Mouse (Mus musculus): Measurements from ENCODE around the gene Pcbd1.

The Pcbd1 gene

GRCm38 (mm10) chr10:61089170-61090142, at the start of gene Pcbd1:
TSS of gene Pcbd1 (plus strand) at chr10:61089331.
- no peak for DNase-seq (ENCODE audit: low spot score)

- no peak for DNase-seq (ENCODE audit: low spot score)
These were observed 49.5 kb upstream of the Pcbd1 start for GRCm38 (mm10) chr10:61039657-61040056.

DNA sequence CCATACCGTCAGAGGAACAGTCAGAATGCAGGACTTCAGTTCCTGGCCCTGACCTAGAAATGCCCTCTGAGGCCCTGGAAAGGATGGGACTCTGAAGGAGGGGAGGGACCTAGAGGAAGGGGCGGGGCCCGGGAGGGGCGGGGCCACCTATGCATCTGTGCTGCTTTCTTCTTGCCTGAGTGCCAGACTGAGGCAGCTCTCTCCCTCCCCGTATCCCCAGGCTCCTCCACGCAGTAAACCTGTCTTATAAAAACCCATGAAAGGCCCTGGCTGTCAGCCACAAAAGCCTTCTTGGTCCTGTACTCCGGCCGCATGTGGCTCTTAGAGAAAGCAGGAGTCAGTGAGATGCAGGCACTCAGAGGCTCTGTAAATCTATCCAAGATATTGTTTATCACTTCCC, 44.0 kb upstream of the Pcbd1 start:
- no peak for DNase-seq (ENCODE audit: low spot score)

DNA sequence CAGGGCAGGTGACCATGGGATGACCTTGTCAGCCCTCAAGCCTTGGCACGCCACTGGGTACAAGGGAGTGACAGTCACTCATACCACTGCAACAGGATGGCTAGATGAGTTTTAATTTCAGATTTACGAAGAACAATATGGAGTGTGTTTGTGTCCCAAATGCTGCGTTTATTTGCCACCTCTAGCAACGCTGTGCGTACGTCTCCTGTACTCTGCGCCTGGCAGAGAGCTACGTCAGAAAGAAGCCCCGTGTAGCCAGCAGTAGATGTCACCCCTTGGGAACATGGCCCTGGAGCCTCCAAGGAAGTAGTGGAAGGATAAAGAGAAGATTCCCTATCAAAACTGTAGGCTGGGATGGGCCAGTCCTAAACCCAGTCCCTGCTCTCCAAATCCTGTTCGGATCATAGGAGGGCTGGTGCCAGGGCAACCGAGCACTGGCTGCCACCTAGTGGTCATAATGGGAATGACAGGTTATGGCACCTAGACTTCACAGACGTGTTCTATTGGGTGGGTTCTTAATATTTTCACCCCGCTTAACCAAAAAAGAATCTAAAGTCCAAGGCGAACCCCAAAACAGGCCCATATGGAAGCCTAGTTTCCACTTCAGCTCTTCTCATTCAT, 37.0 kb upstream of the Pcbd1 start:
- DNase-seq (ENCODE audit: low spot score): peak; percentile 32

GRCm38 (mm10) chr10:61056661-61057060, 32.5 kb upstream of the Pcbd1 start:
- DNase-seq (ENCODE audit: low spot score): no peak

DNA sequence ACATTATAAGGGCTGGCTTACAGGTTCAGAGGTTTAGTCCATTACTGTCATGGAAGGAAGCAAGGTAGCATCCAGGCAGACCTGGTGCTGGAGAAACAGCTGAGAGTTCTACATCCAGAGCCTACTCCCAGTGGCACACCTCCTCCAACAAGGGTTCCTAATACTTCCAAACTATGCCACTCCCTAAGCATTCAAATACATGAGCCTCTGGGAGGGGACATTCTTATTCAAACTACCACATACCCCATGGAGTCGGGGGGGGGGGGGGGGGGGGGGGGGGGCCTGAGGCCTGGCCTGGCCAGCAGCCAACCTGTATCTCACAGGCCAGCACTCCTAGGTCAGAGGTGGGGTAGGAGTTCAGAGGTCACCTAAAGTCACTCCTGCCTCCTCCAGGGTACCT, 30.0 kb upstream of the Pcbd1 start:
- DNase-seq (ENCODE audit: low spot score): no peak

GRCm38 (mm10) chr10:61059543-61060110, 29.5 kb upstream of the Pcbd1 start:
- DNase-seq (ENCODE audit: low spot score): no peak

- no peak for DNase-seq (ENCODE audit: low spot score)
These were observed 25.8 kb upstream of the Pcbd1 start for GRCm38 (mm10) chr10:61063271-61063864.

DNA sequence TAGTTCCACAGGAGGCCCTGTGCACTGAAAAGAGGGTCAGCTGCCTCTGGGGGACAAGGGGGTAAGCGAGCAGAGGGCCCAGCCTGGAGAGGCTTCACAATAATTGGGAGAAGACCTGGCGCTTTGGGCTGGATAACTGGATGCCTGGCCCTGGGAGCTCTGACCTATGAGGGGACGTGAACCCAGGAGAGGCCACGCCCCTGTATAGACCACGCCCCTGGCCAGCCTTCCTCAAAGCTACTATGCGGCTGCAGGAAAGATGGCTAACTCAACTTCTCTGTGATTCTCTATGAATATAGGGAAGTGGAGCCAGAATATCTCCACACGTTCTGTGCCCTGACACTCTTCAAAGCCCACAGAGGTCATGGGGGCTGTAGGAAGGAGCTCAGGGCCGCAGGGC, 24.5 kb upstream of the Pcbd1 start:
- no peak for DNase-seq (ENCODE audit: low spot score)

- DNase-seq (ENCODE audit: low spot score): no peak
These were observed 23.7 kb upstream of the Pcbd1 start for GRCm38 (mm10) chr10:61065287-61066005.

GRCm38 (mm10) chr10:61068436-61069192, 20.5 kb upstream of the Pcbd1 start:
- DNase-seq (ENCODE audit: low spot score): peak; percentile 55

- no peak for DNase-seq (ENCODE audit: low spot score)
These were observed 19.9 kb upstream of the Pcbd1 start for GRCm38 (mm10) chr10:61069248-61069647.

GRCm38 (mm10) chr10:61072324-61072723, 16.8 kb upstream of the Pcbd1 start:
- DNase-seq (ENCODE audit: low spot score): peak; percentile 36

- DNase-seq (ENCODE audit: low spot score): no peak
These were observed 14.5 kb upstream of the Pcbd1 start for GRCm38 (mm10) chr10:61074643-61075042.

DNA sequence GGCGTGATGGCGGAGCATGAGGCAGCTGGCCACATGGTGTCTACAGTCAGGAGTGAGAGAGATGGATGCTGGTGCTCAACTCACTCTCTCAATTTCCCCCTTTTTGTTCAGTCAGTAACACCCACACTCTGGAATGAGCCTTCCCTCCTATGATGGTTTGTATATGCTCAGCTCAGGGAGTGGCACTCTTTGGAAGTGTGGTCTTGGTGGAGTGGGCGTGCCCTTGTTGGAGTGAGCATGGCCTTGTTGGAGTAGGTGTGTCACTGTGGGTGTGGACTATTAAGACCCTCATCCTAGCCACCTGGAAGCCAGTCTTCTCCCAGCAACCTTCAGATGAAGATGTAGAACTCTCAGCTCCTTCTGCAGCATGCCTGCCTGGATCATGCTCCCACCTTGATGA, 13.5 kb upstream of the Pcbd1 start:
- DNase-seq (ENCODE audit: low spot score): no peak

- DNase-seq (ENCODE audit: low spot score): peak; percentile 59
These were observed 8.8 kb upstream of the Pcbd1 start for GRCm38 (mm10) chr10:61080227-61080930.

DNA sequence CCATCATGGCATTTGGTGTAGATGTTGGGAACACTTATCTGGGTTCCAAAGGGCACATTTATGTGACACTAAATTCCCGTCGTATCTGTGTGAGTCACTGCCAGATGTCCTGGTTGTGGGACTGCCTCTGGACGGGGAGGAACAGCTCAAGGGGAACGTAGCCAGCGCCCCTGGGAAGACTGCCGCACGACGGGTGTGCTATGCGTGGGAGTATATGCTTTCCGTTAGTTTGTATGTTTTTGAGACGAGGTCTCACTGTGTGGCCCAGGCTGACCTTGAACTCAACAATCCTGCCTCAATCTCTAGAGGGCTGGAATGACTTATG, 8.2 kb upstream of the Pcbd1 start:
- DNase-seq (ENCODE audit: low spot score): no peak

DNA sequence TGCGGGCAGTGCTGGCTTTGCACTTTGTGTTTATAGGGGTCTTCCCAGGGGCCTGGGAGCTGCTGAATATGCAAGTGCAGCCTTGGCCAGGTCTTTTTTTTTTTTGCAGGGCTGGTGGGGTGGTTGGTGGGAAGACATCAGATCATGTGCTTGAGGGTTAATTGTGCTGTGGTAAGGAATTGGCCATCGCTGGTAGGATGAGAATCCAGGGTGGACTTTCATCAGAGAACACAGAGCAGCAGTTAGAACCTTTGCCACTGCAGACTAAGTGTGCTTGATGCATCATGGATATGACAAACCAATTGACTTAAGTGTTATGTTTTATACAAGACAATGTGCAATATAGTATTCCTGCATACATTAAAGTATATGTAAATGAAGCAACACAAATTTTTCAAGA, 3.8 kb upstream of the Pcbd1 start:
- DNase-seq (ENCODE audit: low spot score): no peak

- no peak for DNase-seq (ENCODE audit: low spot score)
These were observed 2.6 kb upstream of the Pcbd1 start for GRCm38 (mm10) chr10:61086502-61086901.

DNA sequence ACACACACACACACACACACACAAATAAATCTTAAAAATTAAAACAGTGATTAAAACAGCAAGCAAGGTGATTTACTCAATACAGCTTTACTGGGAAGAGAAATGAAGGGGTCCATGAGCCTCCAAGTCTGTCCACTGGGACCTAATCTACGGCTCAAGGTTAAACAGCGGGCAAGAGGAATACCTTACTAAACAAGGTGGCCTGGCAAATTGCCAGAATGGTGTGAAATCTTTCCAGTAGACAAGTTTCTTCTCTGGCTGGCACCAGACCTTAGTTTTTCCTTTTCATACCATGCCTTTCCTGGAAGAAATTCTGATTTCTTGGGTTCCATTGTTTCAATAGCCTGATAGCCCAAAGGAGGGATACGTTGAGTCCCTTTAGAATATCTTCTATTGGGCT, 663 bp upstream of the Pcbd1 start:
- no peak for DNase-seq (ENCODE audit: low spot score)

GRCm38 (mm10) chr10:61091866-61092265, 2.7 kb downstream of the Pcbd1 start:
- DNase-seq (ENCODE audit: low spot score): no peak
